Mouse (Mus musculus) midbrain, embryonic 13.5 days (tissue): Measurements from ENCODE around the gene Pxylp1. TPM values are rescaled to one million over a fixed set of nuclear protein-coding genes. Genes with fewer than 3 reads are reported as not detected.

Source experiments
- ATAC-seq: fragments of 200-750 bp; cut with Nextera tagmentation; 2 replicates; pipeline ENCODE4 v1.8.0; 2017; ENCODE audit warnings: mild to moderate bottlenecking, moderate TSS enrichment, moderate library complexity
- H3K27ac ChIP-seq: fragments of 300-500 bp; sonication (generic); 2 replicates; pipeline ENCODE4 v1.5.1; 2015; ENCODE audit warnings: inconsistent platforms, mild to moderate bottlenecking, moderate library complexity
- H3K27me3 ChIP-seq: fragments of 300-500 bp; sonication (generic); 2 replicates; pipeline ENCODE4 v1.6.1; 2015; ENCODE audit warnings: mild to moderate bottlenecking, inconsistent platforms
- H3K36me3 ChIP-seq: fragments of 300-500 bp; sonication (generic); 2 replicates; pipeline ENCODE4 v1.6.1; 2015; ENCODE audit warnings: mild to moderate bottlenecking, inconsistent platforms
- H3K4me1 ChIP-seq: fragments of 300-500 bp; sonication (generic); replicated peaks from 2 replicates; pipeline ENCODE4 v1.6.1; 2015; ENCODE audit warnings: inconsistent platforms
- H3K4me2 ChIP-seq: fragments of 300-500 bp; sonication (generic); replicated peaks from 2 replicates; pipeline ENCODE4 v1.6.1; 2015; ENCODE audit warnings: moderate library complexity, mild to moderate bottlenecking, inconsistent platforms
- H3K4me3 ChIP-seq: fragments of 300-500 bp; sonication (generic); replicated peaks from 2 replicates; pipeline ENCODE4 v1.5.1; 2015; ENCODE audit warnings: mild to moderate bottlenecking, inconsistent platforms
- H3K9ac ChIP-seq: fragments of 300-500 bp; sonication (generic); replicated peaks from 2 replicates; pipeline ENCODE4 v1.6.1; 2015; ENCODE audit warnings: mild to moderate bottlenecking, inconsistent platforms
- H3K9me3 ChIP-seq: fragments of 300-500 bp; sonication (generic); 2 replicates; pipeline ENCODE4 v1.6.1; 2016; ENCODE audit warnings: mild to moderate bottlenecking, inconsistent platforms
- WGBS: fragments of 180-500 bp; shearing (Covaris S2); methylation state at CpG from one replicate; pipeline ENCODE4 v1.1.7; 2015; 5-methylcytosine and 5-hydroxymethylcytosine counted together
- polyA plus RNA-seq: library from polyadenylated mRNA; unstranded; fragments of >200 nt; fragmentation: Nextera tagmentation; extraction: Ambion mirVana; gene quantifications from 2 replicates; pipeline ENCODE4 v1.2.1, GENCODE M21; 2015

Gene Pxylp1
- polyA plus RNA-seq, 1 experiment from 2014 or later: 63.6 TPM

GRCm38 (mm10) chr9:96830856-96831359, 61.6 kb downstream of the Pxylp1 start:
- WGBS: 51% methylated on average over 17 of the region's 17 CpGs
- no peak overlapping the region for H3K4me3 ChIP-seq
- no peaks in the 10 kb centered on the region for H3K9me3 ChIP-seq
- H3K4me2 ChIP-seq: 0 out of 2 replicates have a peak overlapping the region, but pooled peaks have one; percentile 10
- H3K4me1 ChIP-seq: peaks cover 26% of the 10 kb centered on the region
- 0 out of 2 replicates have a peak, but pooled peaks have one; percentile 14 for ATAC-seq
- H3K27ac ChIP-seq: peak overlapping the region; percentile 54
- H3K27me3 ChIP-seq: no peaks in the 10 kb centered on the region
- H3K9ac ChIP-seq: no peak overlapping the region
- peaks cover 22% of the 10 kb centered on the region for H3K36me3 ChIP-seq

DNA sequence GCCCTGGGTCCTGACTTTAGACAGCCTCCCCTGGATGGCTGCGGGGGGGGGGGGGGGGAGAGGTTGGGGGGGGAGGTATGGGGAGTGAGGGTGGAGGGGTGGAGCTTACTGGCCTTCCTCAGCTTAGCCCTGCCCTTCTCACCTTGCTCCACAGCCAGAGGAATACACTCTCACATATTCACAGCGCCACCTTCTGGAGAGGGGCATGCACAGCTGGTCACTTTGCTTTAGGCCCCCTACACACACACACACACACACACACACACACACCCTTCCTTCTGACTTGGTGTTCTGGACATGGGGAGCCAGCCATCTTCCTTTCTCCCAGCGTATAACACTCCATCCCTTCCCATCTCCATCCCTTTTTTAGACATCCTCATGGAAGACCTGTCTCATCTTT, 62.8 kb downstream of the Pxylp1 start:
- Histone ChIP-seq H3K9me3 (no peaks in the 10 kb centered on the region), H3K27ac (no peak overlapping the region), H3K9ac (no peak overlapping the region), H3K4me3 (no peak overlapping the region), H3K27me3 (no peaks in the 10 kb centered on the region), H3K4me2 (no peak overlapping the region), H3K36me3 (peaks cover 34% of the 10 kb centered on the region), H3K4me1 (peaks cover 26% of the 10 kb centered on the region)
- 90% methylated on average over 3 of the region's 3 CpGs for WGBS
- ATAC-seq: no peak

GRCm38 (mm10) chr9:96828071-96828470, 64.4 kb downstream of the Pxylp1 start:
- Histone ChIP-seq H3K9ac (no peak overlapping the region), H3K27me3 (no peaks in the 10 kb centered on the region), H3K27ac (no peak overlapping the region), H3K4me1 (peaks cover 23% of the 10 kb centered on the region), H3K9me3 (no peaks in the 10 kb centered on the region), H3K4me2 (no peak overlapping the region), H3K36me3 (peaks cover 43% of the 10 kb centered on the region), H3K4me3 (no peak overlapping the region)
- WGBS: 90% methylated on average over 2 of the region's 2 CpGs
- ATAC-seq: no peak

GRCm38 (mm10) chr9:96827002-96827785, 65.3 kb downstream of the Pxylp1 start:
- Histone ChIP-seq H3K27me3 (no peaks in the 10 kb centered on the region), H3K4me3 (no peak overlapping the region), H3K9me3 (no peaks in the 10 kb centered on the region), H3K4me2 (no peak overlapping the region), H3K4me1 (peaks cover 19% of the 10 kb centered on the region), H3K36me3 (peaks cover 43% of the 10 kb centered on the region), H3K9ac (no peak overlapping the region), H3K27ac (no peak overlapping the region)
- 80% methylated on average over 12 of the region's 12 CpGs for WGBS
- ATAC-seq: no peak

DNA sequence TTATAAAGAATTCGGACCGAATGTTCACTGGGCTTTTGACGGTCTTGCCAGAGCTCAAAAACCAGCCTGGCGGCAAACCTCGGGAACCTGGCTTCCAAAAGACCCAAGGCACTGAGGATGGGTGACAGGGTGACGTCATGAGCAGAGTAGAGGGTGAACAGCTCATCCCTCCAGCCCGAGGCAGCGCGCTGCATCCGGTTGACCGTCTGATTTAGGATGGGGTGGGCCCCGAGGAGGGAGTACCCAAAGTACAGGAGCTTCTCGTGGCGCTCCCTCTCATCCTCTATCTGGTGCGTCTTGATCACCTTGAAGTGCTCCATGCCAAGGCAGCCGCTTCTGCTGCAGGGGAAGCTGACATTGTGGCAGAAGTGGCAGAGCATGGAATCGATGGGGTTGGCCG, 67.6 kb downstream of the Pxylp1 start:
- ATAC-seq: no peak
- Histone ChIP-seq H3K4me2 (no peak overlapping the region), H3K27me3 (no peaks in the 10 kb centered on the region), H3K4me1 (0 out of 2 replicates have a peak, but pooled peaks cover 3% of the 10 kb centered on the region), H3K36me3 (peaks cover 45% of the 10 kb centered on the region), H3K4me3 (no peak overlapping the region), H3K9ac (no peak overlapping the region), H3K27ac (no peak overlapping the region), H3K9me3 (no peaks in the 10 kb centered on the region)
- WGBS: 95% methylated on average over 18 of the region's 18 CpGs

DNA sequence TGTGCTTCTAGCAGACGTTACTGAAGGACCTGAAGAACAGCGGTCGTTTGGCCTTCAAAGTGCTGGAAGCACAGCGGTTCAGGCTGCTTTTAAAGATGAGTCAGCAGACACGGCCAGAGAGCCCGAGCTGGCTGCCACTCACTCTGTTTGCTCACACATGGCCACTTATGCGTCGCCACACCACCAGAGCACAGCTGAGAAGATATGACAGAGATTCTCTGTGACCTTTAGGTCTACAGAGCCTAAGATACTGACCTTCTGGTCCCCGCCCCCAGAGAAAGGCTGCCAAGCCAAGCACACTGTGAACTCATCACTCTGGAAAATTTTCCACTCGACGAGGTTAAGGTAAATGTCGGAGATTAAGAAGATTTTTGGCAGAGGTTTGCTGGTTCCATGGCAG, 68.4 kb downstream of the Pxylp1 start:
- ATAC-seq: no peak
- Histone ChIP-seq H3K4me2 (no peak overlapping the region), H3K27ac (no peak overlapping the region), H3K27me3 (no peaks in the 10 kb centered on the region), H3K9ac (no peak overlapping the region), H3K9me3 (no peaks in the 10 kb centered on the region), H3K4me1 (0 out of 2 replicates have a peak, but pooled peaks cover 4% of the 10 kb centered on the region), H3K4me3 (no peak overlapping the region), H3K36me3 (peaks cover 43% of the 10 kb centered on the region)
- 81% methylated on average over 12 of the region's 12 CpGs for WGBS

GRCm38 (mm10) chr9:96823541-96823940, 68.9 kb downstream of the Pxylp1 start:
- Histone ChIP-seq H3K27ac (no peak overlapping the region), H3K36me3 (peaks cover 38% of the 10 kb centered on the region), H3K4me2 (no peak overlapping the region), H3K4me1 (0 out of 2 replicates have a peak, but pooled peaks cover 7% of the 10 kb centered on the region), H3K4me3 (no peak overlapping the region), H3K9me3 (no peaks in the 10 kb centered on the region), H3K27me3 (no peaks in the 10 kb centered on the region), H3K9ac (no peak overlapping the region)
- WGBS: 82% methylated on average over 5 of the region's 5 CpGs
- no peak for ATAC-seq

- no peak for ATAC-seq
- H3K27me3 ChIP-seq: no peaks in the 10 kb centered on the region
- H3K27ac ChIP-seq: no peak overlapping the region
- H3K4me2 ChIP-seq: no peak overlapping the region
- 0 out of 2 replicates have a peak, but pooled peaks cover 7% of the 10 kb centered on the region for H3K4me1 ChIP-seq
- H3K4me3 ChIP-seq: no peak overlapping the region
- WGBS: 87% methylated on average over 9 of the region's 9 CpGs
- H3K36me3 ChIP-seq: peaks cover 33% of the 10 kb centered on the region
- H3K9ac ChIP-seq: no peak overlapping the region
- no peaks in the 10 kb centered on the region for H3K9me3 ChIP-seq
Observed at GRCm38 (mm10) chr9:96823005-96823404, 69.5 kb downstream of the Pxylp1 start.

GRCm38 (mm10) chr9:96818822-96819481, 73.5 kb downstream of the Pxylp1 start:
- Histone ChIP-seq H3K9me3 (peaks cover 8% of the 10 kb centered on the region; the same call in 1 of the 2 replicates), H3K27ac (peak overlapping the region; percentile 35; the same call in 1 of the 2 replicates), H3K27me3 (0 out of 2 replicates have a peak, but pooled peaks cover 3% of the 10 kb centered on the region), H3K36me3 (peaks cover 4% of the 10 kb centered on the region; the same call in 1 of the 2 replicates), H3K9ac (no peak overlapping the region), H3K4me2 (no peak overlapping the region), H3K4me1 (0 out of 2 replicates have a peak, but pooled peaks cover 5% of the 10 kb centered on the region), H3K4me3 (no peak overlapping the region)
- peak; percentile 72 for ATAC-seq
- WGBS: 69% methylated on average over 11 of the region's 11 CpGs

GRCm38 (mm10) chr9:96818128-96818821, 74.2 kb downstream of the Pxylp1 start:
- H3K9ac ChIP-seq: no peak overlapping the region

DNA sequence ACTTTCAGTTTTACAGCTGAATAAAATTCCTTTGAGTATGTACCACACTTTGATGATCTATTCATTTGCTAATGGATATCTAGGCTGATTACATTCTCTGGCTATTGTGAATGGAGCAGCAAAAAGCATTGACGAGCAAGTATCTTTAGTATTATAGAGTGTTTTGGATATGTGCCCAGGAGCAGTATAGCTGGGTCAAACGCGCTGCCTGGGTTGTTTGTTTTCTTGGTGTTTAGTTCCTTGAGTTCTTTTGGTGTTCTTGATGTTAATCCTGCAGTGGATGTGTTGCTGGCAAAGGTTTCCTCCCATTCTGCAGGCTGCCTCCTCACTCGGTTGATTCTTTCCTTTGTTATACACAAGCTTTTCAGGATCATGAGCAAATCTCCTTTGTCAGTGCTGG, 80.5 kb downstream of the Pxylp1 start:
- no peaks in the 10 kb centered on the region for H3K4me1 ChIP-seq
- no peak overlapping the region for H3K4me2 ChIP-seq
- 0 out of 2 replicates have a peak, but pooled peaks cover 3% of the 10 kb centered on the region for H3K27me3 ChIP-seq
- no peak for ATAC-seq
- no peak overlapping the region for H3K9ac ChIP-seq
- peaks cover 8% of the 10 kb centered on the region; the same call in 1 of the 2 replicates for H3K9me3 ChIP-seq
- 20% methylated on average over 4 of the region's 4 CpGs for WGBS
- H3K36me3 ChIP-seq: no peaks in the 10 kb centered on the region
- no peak overlapping the region for H3K4me3 ChIP-seq
- H3K27ac ChIP-seq: no peak overlapping the region

More at GRCm38 (mm10) chr9:96818128-96818821, 74.2 kb downstream of the Pxylp1 start:
- Histone ChIP-seq H3K4me2 (no peak overlapping the region), H3K27ac (no peak overlapping the region), H3K36me3 (0 out of 2 replicates have a peak, but pooled peaks cover 2% of the 10 kb centered on the region), H3K9me3 (peaks cover 8% of the 10 kb centered on the region; the same call in 1 of the 2 replicates), H3K4me3 (no peak overlapping the region), H3K4me1 (0 out of 2 replicates have a peak, but pooled peaks cover 4% of the 10 kb centered on the region), H3K27me3 (0 out of 2 replicates have a peak, but pooled peaks cover 3% of the 10 kb centered on the region)
- WGBS: 38% methylated on average over 7 of the region's 7 CpGs
- ATAC-seq: peak; percentile 84
